Mouse (Mus musculus) liver, adult 2 months (tissue): ENCODE results near the gene Olfr263. TPM values are rescaled to one million over a fixed set of nuclear protein-coding genes. Genes with fewer than 3 reads are reported as not detected.
A peak's percentile ranks its signal among the peaks of the same experiment; 100 is the strongest.

ENCODE experiments used
- DNase-seq: peaks from one replicate; pipeline ENCODE4 v3.0.0-alpha.2; 2011; ENCODE audit warnings: low read depth, low spot score; ENCODE audit errors: extremely low read depth
- H3K27ac ChIP-seq: fragments of 200-500 bp; replicated peaks from 2 replicates; pipeline ENCODE4 v1.5.1; 2012; ENCODE audit warnings: low read depth, mild to moderate bottlenecking, control low read depth, inconsistent platforms, low read length; ENCODE audit not compliant: insufficient read depth
- H3K27me3 ChIP-seq: fragments of 200-500 bp; 2 replicates; pipeline ENCODE4 v1.6.1; 2012; ENCODE audit warnings: mild to moderate bottlenecking, moderate library complexity, low read length, inconsistent platforms; ENCODE audit not compliant: control insufficient read depth, insufficient read depth
- H3K36me3 ChIP-seq: fragments of 200-500 bp; 2 replicates; pipeline ENCODE4 v1.6.1; 2012; ENCODE audit warnings: low read length, inconsistent platforms; ENCODE audit not compliant: control insufficient read depth, insufficient read depth
- H3K4me1 ChIP-seq: fragments of 200-500 bp; 2 replicates; pipeline ENCODE4 v1.6.1; 2011; ENCODE audit warnings: low read length; ENCODE audit not compliant: control insufficient read depth, insufficient read depth
- H3K4me3 ChIP-seq: fragments of 200-500 bp; 2 replicates; pipeline ENCODE4 v1.5.1; 2011; ENCODE audit warnings: low read depth, mild to moderate bottlenecking, control low read depth, low read length, moderate library complexity; ENCODE audit not compliant: insufficient read depth
- H3K79me2 ChIP-seq: fragments of 200-500 bp; 2 replicates; pipeline ENCODE4 v1.6.1; 2012; ENCODE audit warnings: inconsistent platforms, mild to moderate bottlenecking, low read length, moderate library complexity; ENCODE audit not compliant: control insufficient read depth, insufficient read depth
- H3K9ac ChIP-seq: fragments of 200-500 bp; 2 replicates; pipeline ENCODE4 v1.6.1; 2012; ENCODE audit warnings: low read depth, mild to moderate bottlenecking, control low read depth, inconsistent platforms, low read length
- CTCF ChIP-seq: fragments of 200-500 bp; IDR thresholded peaks from 2 replicates; pipeline ENCODE4 v1.5.1; 2011; ENCODE audit warnings: low read depth, low read length, control low read depth
- POLR2A ChIP-seq: fragments of 200-500 bp; IDR thresholded peaks from 2 replicates; pipeline ENCODE4 v1.6.1; 2011; ENCODE audit warnings: low read length, control low read depth; ENCODE audit not compliant: insufficient read depth; ENCODE audit errors: extremely low read depth
- WGBS: fragments of 180-500 bp; shearing (Covaris S2); methylation state at CpG from one replicate; pipeline ENCODE4 v1.1.7; 2018; 5-methylcytosine and 5-hydroxymethylcytosine counted together
- polyA plus RNA-seq: library from polyadenylated mRNA; depleted of rRNA; stranded (reverse); fragments of >200 nt; gene quantifications from 2 replicates; pipeline ENCODE4 v1.2.3, GENCODE M21; 2012
- total RNA-seq: library from RNA; depleted of rRNA; stranded (reverse); fragments of >200 nt; gene quantifications from 2 replicates; pipeline ENCODE4 v1.2.3, GENCODE M21; 2014

The Olfr263 gene
- total and polyA plus RNA-seq, 2 experiments = not detected

GRCm38 (mm10) chr13:21142421-21142820 is 13.0 kb downstream of the Olfr263 start:
- DNase-seq = no peak
- Histone ChIP-seq H3K4me3 (no peak overlapping the region), H3K79me2 (no peaks in the 10 kb centered on the region), H3K27ac (no peak overlapping the region), H3K9ac (no peak overlapping the region), H3K36me3 (no peaks in the 10 kb centered on the region), H3K27me3 (no peaks in the 10 kb centered on the region), H3K4me1 (no peaks in the 10 kb centered on the region)
- TF ChIP-seq POLR2A (no peak), CTCF (no peak)
- 43% methylated on average over 8 of the region's 8 CpGs for WGBS

- TF ChIP-seq POLR2A = no peak
- no peak for TF ChIP-seq CTCF
- no peaks in the 10 kb centered on the region for H3K79me2 ChIP-seq
- 68% methylated on average over 4 of the region's 4 CpGs for WGBS
- no peak within 1 kb of the TSS for H3K4me3 ChIP-seq
- H3K27me3 ChIP-seq = 0 out of 2 replicates have a peak, but pooled peaks cover 2% of the 10 kb centered on the region
- no peak within 1 kb of the TSS for H3K9ac ChIP-seq
- no peaks in the 10 kb centered on the region for H3K36me3 ChIP-seq
- H3K27ac ChIP-seq = no peak within 1 kb of the TSS
- no peaks in the 10 kb centered on the region for H3K4me1 ChIP-seq
- DNase-seq = no peak
Observed at GRCm38 (mm10) chr13:21145767-21146166, 16.3 kb downstream of the Olfr263 start, which contains the start of gene Olfr1368. Gene Olfr1368, minus strand, starts transcription at chr13:21145867.

- Histone ChIP-seq H3K4me3 (no peak overlapping the region), H3K36me3 (no peaks in the 10 kb centered on the region), H3K27ac (no peak overlapping the region), H3K9ac (no peak overlapping the region), H3K4me1 (0 out of 2 replicates have a peak, but pooled peaks cover 2% of the 10 kb centered on the region), H3K79me2 (no peaks in the 10 kb centered on the region), H3K27me3 (no peaks in the 10 kb centered on the region)
- no peak for DNase-seq
- TF ChIP-seq POLR2A (no peak), CTCF (no peak)
- 77% methylated on average over 5 of the region's 5 CpGs for WGBS
Observed at GRCm38 (mm10) chr13:21155888-21156287, 26.4 kb downstream of the Olfr263 start.

- Histone ChIP-seq H3K27ac (no peak overlapping the region), H3K36me3 (no peaks in the 10 kb centered on the region), H3K27me3 (no peaks in the 10 kb centered on the region), H3K4me1 (0 out of 2 replicates have a peak, but pooled peaks cover 2% of the 10 kb centered on the region), H3K9ac (no peak overlapping the region), H3K79me2 (no peaks in the 10 kb centered on the region), H3K4me3 (no peak overlapping the region)
- no peak for DNase-seq
- 25% methylated on average over 9 of the region's 9 CpGs for WGBS
- TF ChIP-seq CTCF (no peak), POLR2A (no peak)
Observed at GRCm38 (mm10) chr13:21158071-21158470, 28.6 kb downstream of the Olfr263 start.

GRCm38 (mm10) chr13:21158785-21159474 is 29.5 kb downstream of the Olfr263 start:
- no peaks in the 10 kb centered on the region for H3K27me3 ChIP-seq
- DNase-seq = peak; percentile 78
- H3K4me1 ChIP-seq = 0 out of 2 replicates have a peak, but pooled peaks cover 2% of the 10 kb centered on the region
- H3K9ac ChIP-seq = peak overlapping the region; percentile 12
- H3K4me3 ChIP-seq = peak overlapping the region; percentile 52
- WGBS = 1% methylated on average over 19 of the region's 19 CpGs
- TF ChIP-seq POLR2A (no peak), CTCF (peak; percentile 86)
- no peak overlapping the region for H3K27ac ChIP-seq
- no peaks in the 10 kb centered on the region for H3K36me3 ChIP-seq
- no peaks in the 10 kb centered on the region for H3K79me2 ChIP-seq

- under 1% methylated on average over 15 of the region's 15 CpGs for WGBS
- H3K4me3 ChIP-seq = peak overlapping the region; percentile 52
- H3K4me1 ChIP-seq = 0 out of 2 replicates have a peak, but pooled peaks cover 2% of the 10 kb centered on the region
- H3K9ac ChIP-seq = peak overlapping the region; percentile 12
- H3K79me2 ChIP-seq = no peaks in the 10 kb centered on the region
- TF ChIP-seq CTCF (no peak), POLR2A (no peak)
- H3K36me3 ChIP-seq = no peaks in the 10 kb centered on the region
- DNase-seq = no peak
- no peaks in the 10 kb centered on the region for H3K27me3 ChIP-seq
- H3K27ac ChIP-seq = no peak overlapping the region
Observed at GRCm38 (mm10) chr13:21159475-21159819, 30.0 kb downstream of the Olfr263 start.
